Mouse (Mus musculus) bone marrow macrophage, adult 2 months (primary cell): Measurements from ENCODE around the gene Rcsd1. TPM values are rescaled to one million over a fixed set of nuclear protein-coding genes. Genes with fewer than 3 reads are reported as not detected.

ENCODE experiments used
- H3K27ac ChIP-seq: 2 replicates; pipeline ENCODE4 v1.5.1; 2012; ENCODE audit warnings: low read depth, low read length; ENCODE audit not compliant: insufficient read depth
- H3K4me1 ChIP-seq: 2 replicates; pipeline ENCODE4 v1.6.1; 2012; ENCODE audit warnings: low read length; ENCODE audit not compliant: control insufficient read depth, insufficient read depth
- H3K4me3 ChIP-seq: 2 replicates; pipeline ENCODE4 v1.5.1; 2012; ENCODE audit warnings: mild to moderate bottlenecking, low read length, moderate library complexity; ENCODE audit not compliant: insufficient read depth
- CTCF ChIP-seq: IDR thresholded peaks from 2 replicates; pipeline ENCODE4 v1.5.1; 2012; ENCODE audit warnings: low read depth, mild to moderate bottlenecking, low read length, moderate library complexity
- POLR2A ChIP-seq: IDR thresholded peaks from 2 replicates; pipeline ENCODE4 v1.6.1; 2012; ENCODE audit warnings: mild to moderate bottlenecking, low read depth, low read length, borderline replicate concordance
- polyA plus RNA-seq: library from polyadenylated mRNA; stranded (reverse); fragments of >200 nt; gene quantifications from 2 replicates; pipeline ENCODE4 v1.2.4, GENCODE M21; 2012; ENCODE audit not compliant: missing spikeins, insufficient read depth, insufficient read length

The Rcsd1 gene
- polyA plus RNA-seq, 1 experiment, result 60.3 TPM

GRCm38 (mm10) chr1:165604203-165604602 lies 105.4 kb downstream of the Rcsd1 start:
- Histone ChIP-seq H3K4me1 (peaks cover 29% of the 10 kb centered on the region), H3K27ac (peak overlapping the region; percentile 56)
- no peak for TF ChIP-seq CTCF
- no peak for TF ChIP-seq POLR2A

GRCm38 (mm10) chr1:165603218-165603617 lies 106.3 kb downstream of the Rcsd1 start:
- no peak overlapping the region for H3K4me3 ChIP-seq
- TF ChIP-seq CTCF, result no peak
- no peak for TF ChIP-seq POLR2A
- peaks cover 29% of the 10 kb centered on the region for H3K4me1 ChIP-seq
- H3K27ac ChIP-seq, result peak overlapping the region; percentile 66

More at GRCm38 (mm10) chr1:165604203-165604602, 105.4 kb downstream of the Rcsd1 start:
- H3K4me3 ChIP-seq, result no peak overlapping the region

GRCm38 (mm10) chr1:165601775-165602280 lies 107.7 kb downstream of the Rcsd1 start:
- peaks cover 29% of the 10 kb centered on the region for H3K4me1 ChIP-seq
- H3K4me3 ChIP-seq, result no peak overlapping the region
- no peak overlapping the region for H3K27ac ChIP-seq
- TF ChIP-seq POLR2A, result no peak

Other genes with a start within 250 kb of the Rcsd1 start
- 27.1 and 27.6 TPM in 2 replicates for gene Dcaf6, start 249.3 kb downstream of the Rcsd1 start, polyA plus RNA-seq
- gene Mpc2, start 249.1 kb downstream of the Rcsd1 start, polyA plus RNA-seq, result 86.6 and 102 TPM in 2 replicates
- not detected in 2 replicates for gene Adcy10, start 224.6 kb downstream of the Rcsd1 start, polyA plus RNA-seq
- gene Mpzl1, start 75.2 kb downstream of the Rcsd1 start, polyA plus RNA-seq, result 2.8 and 5.4 TPM in 2 replicates
- gene Creg1, start 54.0 kb upstream of the Rcsd1 start, polyA plus RNA-seq, result 889 and 906 TPM in 2 replicates
- 0.53 TPM in 1 of 2 replicates, not detected in the other for gene Cd247, start 78.9 kb upstream of the Rcsd1 start, polyA plus RNA-seq